Mouse (Mus musculus) layer of hippocampus, adult 18-20 months (tissue): ENCODE measurements around the gene Rnaseh2c. TPM values are rescaled to one million over a fixed set of nuclear protein-coding genes. Genes with fewer than 3 reads are reported as not detected.
A peak's percentile ranks its signal among the peaks of the same experiment; 100 is the strongest.

ENCODE experiments used
- DNase-seq, 2 experiments: peaks; one replicate each; pipeline ENCODE4 v3.0.0; 2022; ENCODE audit warnings: low spot score in 2 of 2
- long read RNA-seq: library from polyadenylated mRNA; stranded (forward); transcript quantifications from one replicate; pipeline ENCODE4 v2.0.0, GENCODE M21; 2021
- total RNA-seq, 2 experiments: library from RNA; stranded (reverse); gene quantifications; 2 replicates each; pipeline ENCODE4 v1.2.3; 2021

The Rnaseh2c gene
- 10 to 100 TPM; 72.0 to 79.8 TPM for total RNA-seq
- long read RNA-seq, transcript Rnaseh2c-201 (4 exons, 1,126 nt): major isoform, 5 of 11 reads
- long read RNA-seq, partial matches to known transcripts: 0 of 11 reads
- long read RNA-seq, other reads (novel, unspliced or antisense): 6 of 11 reads

GRCm38 (mm10) chr19:5601752-5602541 is at the start of gene Rnaseh2c:
Gene Rnaseh2c (plus strand): TSS chr19:5601873.
- peak; percentile 67 to 87 for DNase-seq

DNA sequence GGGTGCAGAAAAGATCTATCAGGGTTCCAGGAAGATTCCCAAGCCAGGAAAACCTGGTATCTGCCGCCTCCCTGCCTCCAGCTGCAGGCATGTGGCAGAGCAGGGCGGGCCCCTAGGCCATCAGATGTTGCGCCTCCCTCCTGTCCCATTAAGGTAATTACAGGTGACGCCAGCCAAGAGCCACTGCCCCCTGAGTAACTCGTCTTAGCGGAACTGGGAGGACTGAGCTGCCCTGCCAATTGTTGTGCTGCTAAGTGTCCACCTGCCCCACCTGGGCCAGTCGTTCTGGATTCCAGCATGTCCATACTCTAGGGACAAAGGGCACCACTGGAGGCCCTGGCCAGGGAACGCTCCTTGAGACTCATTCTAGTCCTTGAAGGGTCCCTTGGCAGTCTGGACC is 47.9 kb upstream of the Rnaseh2c start:
- DNase-seq: no peak

DNA sequence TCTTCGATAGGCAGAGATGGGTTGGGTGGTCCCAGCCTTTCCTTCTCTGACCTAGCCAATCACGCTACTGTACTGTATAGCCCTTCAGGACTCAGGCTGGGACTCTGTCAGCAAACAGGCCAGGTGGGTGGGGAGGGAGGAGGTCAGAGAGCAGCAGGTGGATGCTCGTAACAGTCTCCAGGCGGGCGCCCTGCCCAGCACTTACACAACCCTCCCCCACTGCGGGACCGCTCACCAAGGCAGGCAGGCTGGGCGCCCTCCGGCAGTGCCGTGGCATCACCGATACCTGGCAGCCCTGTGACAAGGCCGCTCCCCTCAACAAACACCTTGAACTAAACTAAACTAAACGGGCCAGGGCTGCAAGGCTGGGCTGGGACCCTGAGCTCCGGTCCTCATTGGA is 47.5 kb upstream of the Rnaseh2c start:
- no peak for DNase-seq

GRCm38 (mm10) chr19:5558169-5558568 is 43.5 kb upstream of the Rnaseh2c start:
- no peak for DNase-seq

- DNase-seq: no peak
Observed at GRCm38 (mm10) chr19:5558770-5559169, 42.9 kb upstream of the Rnaseh2c start.

GRCm38 (mm10) chr19:5559229-5559628 is 42.4 kb upstream of the Rnaseh2c start:
- no peak for DNase-seq

DNA sequence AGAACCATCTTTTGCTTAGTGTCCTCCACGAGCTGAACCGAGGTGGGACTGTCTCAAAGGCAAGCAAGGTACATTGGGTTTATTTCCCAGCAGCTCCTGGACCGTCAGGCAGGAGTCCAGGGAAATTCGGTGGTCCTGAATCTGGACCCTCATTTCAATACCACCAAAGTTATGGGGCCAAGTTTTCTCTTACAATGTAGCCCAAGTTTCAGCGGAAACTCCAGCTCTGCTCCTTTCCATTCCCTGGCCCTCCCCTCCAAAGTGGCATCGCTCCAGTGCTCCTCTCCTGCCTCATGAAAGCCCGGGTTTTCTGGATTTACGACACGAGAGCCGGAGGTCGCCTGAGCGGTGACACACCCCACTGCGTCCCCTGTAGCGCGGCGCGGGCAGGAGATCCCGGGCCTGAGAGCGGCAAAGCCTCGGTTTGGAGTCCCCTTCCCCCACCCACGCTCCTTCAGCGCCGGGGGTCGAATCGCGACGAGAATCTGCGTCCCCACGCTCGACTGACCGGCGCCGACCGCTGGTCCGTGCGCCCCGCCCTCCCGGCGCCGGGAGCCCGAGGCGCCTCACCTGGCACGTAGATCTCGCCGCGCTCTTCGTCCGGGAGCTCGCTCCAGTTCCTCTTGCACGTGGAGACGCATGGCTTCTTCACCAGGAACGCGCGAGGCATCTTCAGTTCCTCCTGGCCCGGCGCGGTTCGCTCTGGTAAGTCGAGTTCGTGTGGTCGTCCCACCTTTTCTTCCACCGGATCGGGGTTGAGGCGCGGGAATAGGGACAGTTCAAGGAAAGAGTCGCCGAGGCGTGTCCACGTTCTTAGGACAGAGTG is 41.8 kb upstream of the Rnaseh2c start:
- DNase-seq: no peak

DNA sequence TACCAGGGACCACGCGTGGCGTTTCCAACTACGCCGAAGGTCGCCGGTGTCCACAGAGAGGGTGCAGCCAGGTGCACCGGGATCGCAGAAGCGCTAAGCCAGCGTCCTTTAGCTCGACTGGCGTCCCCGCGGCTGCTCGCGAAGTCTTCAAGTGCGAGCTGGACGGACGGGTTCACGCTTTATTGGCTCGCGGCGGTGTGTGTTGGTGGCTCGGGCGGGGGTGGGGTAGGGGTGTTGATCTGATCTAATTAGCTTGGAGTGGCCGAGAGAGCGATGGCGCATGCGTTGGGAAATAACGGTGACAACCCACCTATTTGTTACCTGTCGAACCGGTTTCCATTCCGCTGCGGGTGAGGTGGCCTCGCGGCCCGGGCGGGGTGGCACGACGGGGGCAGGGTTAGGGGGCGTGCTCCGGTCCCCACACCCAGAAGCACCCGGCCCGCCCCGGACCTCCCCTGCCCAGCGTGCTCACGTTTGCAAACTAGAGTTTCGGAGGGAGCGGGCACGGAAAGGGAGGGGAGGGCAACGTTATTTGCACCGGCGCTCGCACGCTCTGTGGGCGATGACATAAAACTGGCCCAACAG is 41.1 kb upstream of the Rnaseh2c start, which contains the start of gene Ovol1:
Ovol1 (minus strand) TSS at position 190 of the 585 bp plus-strand sequence.
- DNase-seq: no peak

- DNase-seq: no peak
Observed at GRCm38 (mm10) chr19:5561252-5561790, 40.4 kb upstream of the Rnaseh2c start.

GRCm38 (mm10) chr19:5561886-5562285 is 39.8 kb upstream of the Rnaseh2c start:
- DNase-seq: no peak

DNA sequence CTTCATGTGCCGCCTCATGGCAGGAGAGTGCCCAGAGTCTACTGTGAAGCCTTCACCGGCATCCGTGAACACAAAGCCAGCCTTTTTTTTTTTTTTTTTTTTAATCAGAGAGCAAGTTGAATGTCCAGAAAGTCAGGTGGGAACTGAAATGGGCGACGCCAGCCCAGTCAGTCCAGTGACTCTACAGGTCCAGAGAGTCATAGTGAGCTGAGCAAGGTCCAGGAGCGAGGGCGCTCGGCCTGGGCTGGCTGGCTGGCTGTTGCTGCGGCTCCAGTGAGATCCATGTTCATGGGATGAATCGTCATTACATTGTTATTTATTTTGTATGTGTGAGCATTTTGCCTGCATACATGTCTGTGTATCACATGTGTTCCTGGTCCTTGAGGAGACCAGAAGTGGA is 38.9 kb upstream of the Rnaseh2c start:
- DNase-seq: no peak

DNA sequence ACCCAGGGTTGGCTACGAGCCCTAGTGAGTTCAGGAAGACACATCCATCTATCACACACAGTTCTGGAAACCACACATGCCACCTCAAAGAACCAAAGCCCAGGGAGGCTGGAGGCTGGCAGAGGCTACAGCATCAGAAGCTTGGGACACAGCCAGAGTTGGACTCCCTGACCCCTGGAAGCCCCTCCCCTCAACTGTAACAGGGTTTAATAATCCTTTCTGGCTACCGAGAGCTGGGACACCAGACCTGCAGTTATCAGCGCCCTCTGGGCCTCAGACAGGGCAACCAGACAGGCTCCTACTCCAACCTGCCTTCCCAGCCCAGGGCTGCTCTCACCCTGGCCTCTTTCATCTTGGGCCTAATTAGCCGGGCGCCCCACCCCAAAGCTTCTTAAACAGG is 35.4 kb upstream of the Rnaseh2c start:
- no peak for DNase-seq

GRCm38 (mm10) chr19:5567180-5567533 is 34.5 kb upstream of the Rnaseh2c start:
- DNase-seq: no peak

- peak; percentile 78 to 90 for DNase-seq
Observed at GRCm38 (mm10) chr19:5567534-5568469, 33.9 kb upstream of the Rnaseh2c start, which contains the start of gene Ap5b1. Gene Ap5b1 (plus strand): TSS chr19:5568025.

DNA sequence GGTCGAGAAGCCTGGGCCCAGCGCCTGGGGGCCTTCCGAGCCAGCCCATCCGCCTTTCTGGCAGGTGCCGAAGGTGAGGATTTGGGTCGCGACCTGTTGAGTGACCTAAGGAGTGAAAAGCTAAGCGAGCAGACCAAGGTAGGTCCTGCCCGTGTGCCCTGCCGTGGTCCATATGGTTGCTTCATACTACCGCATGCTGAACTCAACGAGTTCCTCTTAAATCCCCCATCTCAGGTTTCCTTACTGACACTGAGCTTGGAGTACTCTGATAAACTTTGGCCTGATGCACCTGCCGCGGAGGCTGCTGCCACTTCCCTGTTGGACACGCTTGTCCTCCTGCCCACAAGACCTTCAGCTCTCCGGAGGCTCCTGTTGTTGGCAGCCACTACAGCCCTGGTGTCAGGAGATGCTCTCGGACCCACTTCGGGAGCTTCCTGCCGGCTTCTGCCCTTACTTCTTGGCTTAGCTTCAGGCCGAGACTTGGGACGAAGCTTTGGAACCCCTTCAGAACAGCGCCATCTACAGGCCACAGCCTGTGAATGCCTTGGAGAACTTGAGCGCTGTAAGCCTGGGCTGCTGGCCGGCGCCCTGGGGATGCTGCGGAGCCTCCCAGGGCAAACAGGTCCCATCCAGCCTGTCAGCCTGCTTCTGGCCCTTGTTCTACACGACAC is 33.1 kb upstream of the Rnaseh2c start:
- peak; percentile 51 to 81 for DNase-seq

GRCm38 (mm10) chr19:5569521-5569920 is 32.2 kb upstream of the Rnaseh2c start:
- no peak for DNase-seq

DNA sequence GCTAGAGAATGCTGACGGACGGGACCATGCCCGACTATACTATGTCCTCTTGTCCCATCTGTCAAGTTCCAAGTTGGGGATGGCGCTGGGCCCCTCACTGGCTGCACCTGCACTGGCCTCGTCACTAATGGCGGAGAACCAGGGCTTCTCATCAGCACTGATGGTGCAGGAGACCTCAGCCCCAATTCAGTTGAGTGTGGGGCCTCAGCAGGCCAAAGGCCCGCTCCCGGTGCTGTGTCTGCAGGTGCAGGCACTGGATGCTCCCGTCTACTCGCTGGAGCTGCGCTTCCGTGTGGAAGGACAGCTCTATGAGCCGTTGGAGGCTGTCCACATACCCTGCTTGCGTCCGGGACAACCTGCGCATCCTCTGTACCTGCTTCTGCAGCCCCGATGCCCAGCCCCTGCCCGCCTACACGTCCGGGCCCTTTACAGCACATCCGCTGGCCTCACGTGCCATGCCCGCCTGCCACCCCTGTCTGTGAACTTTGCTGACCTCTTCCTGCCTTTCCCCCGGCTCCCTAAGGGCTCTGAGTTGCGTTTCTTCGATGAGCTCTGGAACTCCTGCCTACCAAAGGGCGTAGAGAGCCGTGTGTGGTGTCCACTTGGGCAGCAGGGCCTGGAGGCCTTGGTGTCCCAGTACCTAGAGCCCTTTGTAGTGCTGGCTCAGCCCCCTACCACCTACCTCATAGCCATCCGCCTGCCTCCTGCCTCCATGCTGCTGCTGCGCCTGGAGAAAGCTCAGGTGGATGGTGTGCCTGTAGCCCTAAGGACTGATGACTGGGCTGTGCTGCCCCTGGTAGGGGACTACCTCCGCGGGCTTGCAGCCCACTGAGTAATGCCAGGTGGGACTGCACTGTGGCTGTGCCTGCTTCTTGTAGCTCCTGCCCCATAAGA is 31.1 kb upstream of the Rnaseh2c start:
- no peak for DNase-seq

GRCm38 (mm10) chr19:5571831-5572230 is 29.8 kb upstream of the Rnaseh2c start:
- DNase-seq: no peak
